Mouse (Mus musculus) liver, postnatal 0 days (tissue): ENCODE data around the gene 1700013F07Rik.

Experiments used
- CTCF ChIP-seq: sonication (generic); IDR thresholded peaks from 2 replicates; pipeline ENCODE4 v1.5.1; 2016; ENCODE audit warnings: antibody characterized with exemption, low read depth
- EP300 ChIP-seq: IDR thresholded peaks from 2 replicates; pipeline ENCODE4 v1.6.1; 2016; ENCODE audit warnings: antibody characterized with exemption, low read depth, mild to moderate bottlenecking

DNA sequence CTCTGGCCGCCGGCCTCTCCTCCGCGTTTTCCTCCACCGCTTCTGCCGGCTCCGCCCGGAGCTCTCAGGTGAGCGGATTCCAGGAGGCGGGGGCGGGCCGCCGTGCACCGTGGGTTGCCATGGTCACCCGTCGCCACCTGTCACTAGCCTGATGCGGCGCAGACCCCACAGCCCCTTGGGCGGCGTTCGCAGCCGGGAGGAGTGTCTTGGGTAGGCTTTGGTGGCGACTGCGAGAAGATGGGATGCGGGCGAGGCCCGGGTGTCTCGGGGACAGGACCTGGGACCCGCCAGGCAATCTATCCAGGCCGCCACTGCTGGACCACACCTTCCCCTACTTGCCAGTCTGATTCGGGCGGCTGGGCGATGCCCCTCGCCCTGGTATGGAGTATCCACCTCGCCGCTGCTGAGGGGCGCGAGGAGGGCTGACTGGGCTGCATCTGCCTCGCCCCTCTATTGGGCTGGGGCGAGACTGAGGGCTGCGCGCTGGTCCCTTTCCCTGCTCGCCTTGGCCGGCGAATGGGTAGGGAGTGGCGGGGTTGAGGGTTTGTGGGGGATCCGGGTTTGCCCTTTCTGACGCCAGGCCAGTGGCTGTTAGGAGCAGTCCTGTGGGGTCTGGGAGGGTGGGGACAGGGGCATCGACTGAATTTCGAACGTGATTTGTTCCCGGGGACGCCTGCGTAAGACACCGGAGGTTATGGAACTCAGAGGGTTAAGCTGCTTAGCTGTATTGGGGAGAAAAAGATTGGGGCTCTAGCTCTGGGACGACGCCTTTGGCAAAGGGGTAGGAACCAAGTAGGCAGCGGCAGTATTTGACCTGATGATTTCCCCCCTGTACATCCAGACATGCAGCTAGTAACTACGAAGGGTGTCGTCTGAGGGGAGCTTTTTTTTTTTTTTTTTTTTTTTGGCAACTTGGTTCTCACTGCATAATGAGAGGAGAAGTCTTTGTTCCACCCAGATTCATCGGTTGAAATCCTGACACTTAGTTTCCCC lies 57.9 kb downstream of the 1700013F07Rik start:
- no peak for TF ChIP-seq CTCF
- no peak for TF ChIP-seq EP300
